Mouse (Mus musculus): ENCODE results near the gene Mbl1.

The Mbl1 gene

GRCm38 (mm10) chr14:41151220-41151898 is at the start of gene Mbl1:
TSS of gene Mbl1 (plus strand) at chr14:41151458.
- DNase-seq, result no peak

GRCm38 (mm10) chr14:41102269-41102668 is 49.0 kb upstream of the Mbl1 start:
- no peak for DNase-seq

GRCm38 (mm10) chr14:41104853-41105444 is 46.3 kb upstream of the Mbl1 start, which contains the start of gene Mat1a:
TSS of gene Mat1a (plus strand) at chr14:41105035.
- DNase-seq, result no peak

GRCm38 (mm10) chr14:41111031-41111668 is 40.1 kb upstream of the Mbl1 start:
- no peak for DNase-seq

- DNase-seq, result no peak
Measured at GRCm38 (mm10) chr14:41112944-41113343, 38.3 kb upstream of the Mbl1 start.

- DNase-seq, result no peak
Measured at GRCm38 (mm10) chr14:41116271-41116670, 35.0 kb upstream of the Mbl1 start.

- no peak for DNase-seq
Measured at GRCm38 (mm10) chr14:41124683-41125082, 26.6 kb upstream of the Mbl1 start.

- DNase-seq, result no peak
Measured at GRCm38 (mm10) chr14:41127997-41128396, 23.3 kb upstream of the Mbl1 start.

GRCm38 (mm10) chr14:41131540-41131939 is 19.7 kb upstream of the Mbl1 start, which contains the start of gene Sftpa1:
TSS of gene Sftpa1 (plus strand) at chr14:41131782.
- DNase-seq, result no peak

GRCm38 (mm10) chr14:41137006-41137405 is 14.3 kb upstream of the Mbl1 start:
- no peak for DNase-seq

- no peak for DNase-seq
Measured at GRCm38 (mm10) chr14:41140686-41141085, 10.6 kb upstream of the Mbl1 start.

GRCm38 (mm10) chr14:41146035-41146434 is 5.2 kb upstream of the Mbl1 start:
- DNase-seq, result no peak

GRCm38 (mm10) chr14:41146922-41147321 is 4.3 kb upstream of the Mbl1 start:
- DNase-seq, result no peak

- no peak for DNase-seq
Measured at GRCm38 (mm10) chr14:41147356-41147755, 3.9 kb upstream of the Mbl1 start.

GRCm38 (mm10) chr14:41160076-41160475 is 8.8 kb downstream of the Mbl1 start:
- DNase-seq, result no peak

- no peak for DNase-seq
Measured at GRCm38 (mm10) chr14:41160743-41161142, 9.5 kb downstream of the Mbl1 start.

GRCm38 (mm10) chr14:41162663-41163062 is 11.4 kb downstream of the Mbl1 start:
- DNase-seq, result peak; percentile 6

- no peak for DNase-seq
Measured at GRCm38 (mm10) chr14:41167278-41167677, 16.0 kb downstream of the Mbl1 start.

- no peak for DNase-seq
Measured at GRCm38 (mm10) chr14:41168567-41168966, 17.3 kb downstream of the Mbl1 start.

GRCm38 (mm10) chr14:41170514-41170913 is 19.3 kb downstream of the Mbl1 start:
- no peak for DNase-seq

GRCm38 (mm10) chr14:41174802-41175201 is 23.5 kb downstream of the Mbl1 start:
- DNase-seq, result no peak

GRCm38 (mm10) chr14:41185059-41185821 is 34.0 kb downstream of the Mbl1 start, which contains the start of gene Sftpd:
TSS of gene Sftpd (minus strand) at chr14:41185149.
- DNase-seq, result no peak

GRCm38 (mm10) chr14:41189496-41189895 is 38.2 kb downstream of the Mbl1 start:
- no peak for DNase-seq

Measured in cerebellum, adult 8-10 months (tissue).